Mouse (Mus musculus) heart, postnatal 0 days (tissue): ENCODE results near the gene Ccdc114. TPM values are rescaled to one million over a fixed set of nuclear protein-coding genes. Genes with fewer than 3 reads are reported as not detected.

Source experiments
- ATAC-seq: fragments of 200-750 bp; cut with Nextera tagmentation; 2 replicates; pipeline ENCODE4 v1.8.0; 2017; ENCODE audit warnings: low read depth, moderate number of reproducible peaks, moderate library complexity; ENCODE audit not compliant: insufficient read depth
- DNase-seq: peaks from one replicate; pipeline ENCODE4 v3.0.0-alpha.2; 2016; ENCODE audit warnings: low spot score
- H3K27ac ChIP-seq: fragments of 300-500 bp; sonication (generic); 2 replicates; pipeline ENCODE4 v1.5.1; 2014; ENCODE audit warnings: low read depth, mild to moderate bottlenecking
- H3K27me3 ChIP-seq: fragments of 300-500 bp; sonication (generic); 2 replicates; pipeline ENCODE4 v1.6.1; 2014; ENCODE audit warnings: low read length, mixed read lengths; ENCODE audit not compliant: control insufficient read depth, insufficient read depth
- H3K36me3 ChIP-seq: fragments of 300-500 bp; sonication (generic); replicated peaks from 2 replicates; pipeline ENCODE4 v1.6.1; 2014; ENCODE audit warnings: low read length, mixed read lengths; ENCODE audit not compliant: control insufficient read depth, insufficient read depth
- H3K4me1 ChIP-seq: fragments of 300-500 bp; sonication (generic); 2 replicates; pipeline ENCODE4 v1.6.1; 2014; ENCODE audit warnings: antibody characterized with exemption; ENCODE audit not compliant: control insufficient read depth, insufficient read depth
- H3K4me2 ChIP-seq: fragments of 300-500 bp; sonication (generic); 2 replicates; pipeline ENCODE4 v1.6.1; 2014; ENCODE audit warnings: low read depth, mild to moderate bottlenecking, low read length, moderate library complexity
- H3K4me3 ChIP-seq: fragments of 300-500 bp; sonication (generic); 2 replicates; pipeline ENCODE4 v1.5.1; 2014; ENCODE audit warnings: low read depth, low read length
- H3K9ac ChIP-seq: fragments of 300-500 bp; sonication (generic); replicated peaks from 2 replicates; pipeline ENCODE4 v1.6.1; 2014; ENCODE audit warnings: low read depth, low read length, mixed read lengths
- H3K9me3 ChIP-seq: fragments of 300-500 bp; sonication (generic); replicated peaks from 2 replicates; pipeline ENCODE4 v1.6.1; 2016; ENCODE audit warnings: low read length; ENCODE audit not compliant: control insufficient read depth
- CTCF ChIP-seq: IDR thresholded peaks from 2 replicates; pipeline ENCODE4 v1.5.1; 2016; ENCODE audit warnings: antibody characterized with exemption, control low read depth, low read depth
- EP300 ChIP-seq: IDR thresholded peaks from 2 replicates; pipeline ENCODE4 v1.6.1; 2016; ENCODE audit warnings: antibody characterized with exemption, low read depth
- WGBS: fragments of 180-500 bp; shearing (Covaris S2); extraction: QIAGEN DNeasy Blood & Tissue Kit; methylation state at CpG from one replicate; pipeline ENCODE4 v1.1.7; 2014; 5-methylcytosine and 5-hydroxymethylcytosine counted together
- polyA plus RNA-seq: library from polyadenylated mRNA; unstranded; fragments of >200 nt; fragmentation: Nextera tagmentation; extraction: Ambion mirVana; gene quantifications from 2 replicates; pipeline ENCODE4 v1.2.1, GENCODE M21; 2015
- total RNA-seq: library from RNA; depleted of rRNA; stranded (reverse); fragments of >200 nt; gene quantifications from 2 replicates; pipeline ENCODE4 v1.2.3, GENCODE M21; 2014; ENCODE audit warnings: low replicate concordance

The Ccdc114 gene
- total and polyA plus RNA-seq, 2 experiments from 2014 or later: 1.7 to 2.9 TPM

DNA sequence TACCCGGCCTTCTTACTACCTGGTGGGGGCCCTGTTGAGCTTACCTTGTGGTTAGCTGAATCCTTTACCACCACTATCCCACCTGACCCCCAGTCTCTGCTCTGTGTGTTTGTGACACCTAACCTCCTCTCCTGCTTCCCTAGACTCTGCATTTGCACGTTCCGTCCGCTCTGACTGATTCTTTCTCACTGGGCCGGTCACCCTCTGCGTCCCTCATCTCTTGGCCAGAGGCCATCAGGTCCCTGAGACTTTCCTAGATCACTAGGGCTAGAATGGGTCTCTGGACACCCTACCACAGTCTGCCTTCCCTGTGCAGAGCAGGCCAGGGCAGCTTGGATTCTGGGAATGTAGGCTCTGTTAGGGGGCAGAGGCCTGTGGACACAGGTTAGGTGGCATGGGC is 9.8 kb upstream of the Ccdc114 start:
- no peak overlapping the region for H3K27ac ChIP-seq
- H3K27me3 ChIP-seq: no peaks in the 10 kb centered on the region
- no peak overlapping the region for H3K4me2 ChIP-seq
- peaks cover 6% of the 10 kb centered on the region; the same call in 1 of the 2 replicates for H3K4me1 ChIP-seq
- DNase-seq (no peak), ATAC-seq (no peak)
- H3K36me3 ChIP-seq: peaks cover 17% of the 10 kb centered on the region
- TF ChIP-seq CTCF: no peak
- TF ChIP-seq EP300: no peak
- WGBS: 85% methylated on average over 6 of the region's 6 CpGs
- no peaks in the 10 kb centered on the region for H3K9me3 ChIP-seq
- H3K9ac ChIP-seq: no peak overlapping the region
- no peak overlapping the region for H3K4me3 ChIP-seq

DNA sequence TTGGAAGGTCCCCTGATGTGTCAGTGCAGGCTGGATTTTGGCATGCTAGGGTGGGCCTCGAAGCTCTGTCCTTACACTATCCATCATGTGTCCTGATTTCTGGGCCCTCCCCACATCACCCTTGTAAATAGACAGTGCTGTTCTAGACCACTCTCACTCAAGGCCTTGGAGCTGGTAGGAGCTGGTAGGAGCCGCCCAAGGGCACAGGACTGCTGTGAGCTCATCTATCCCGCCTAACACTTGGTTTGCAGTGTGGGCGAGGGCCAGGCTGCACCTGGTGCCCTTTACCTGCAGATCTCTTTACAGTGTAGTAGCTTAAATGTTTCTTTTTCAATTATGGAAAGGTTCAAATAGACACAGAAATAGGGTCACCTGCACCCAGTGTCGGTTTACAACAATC is 8.9 kb upstream of the Ccdc114 start:
- H3K36me3 ChIP-seq: peaks cover 9% of the 10 kb centered on the region
- DNase-seq (no peak), ATAC-seq (no peak)
- H3K9ac ChIP-seq: no peak overlapping the region
- H3K4me2 ChIP-seq: no peak overlapping the region
- peaks cover 6% of the 10 kb centered on the region; the same call in 1 of the 2 replicates for H3K4me1 ChIP-seq
- no peak overlapping the region for H3K27ac ChIP-seq
- WGBS: 88% methylated on average over 5 of the region's 5 CpGs
- TF ChIP-seq EP300 (no peak), CTCF (no peak)
- no peaks in the 10 kb centered on the region for H3K27me3 ChIP-seq
- H3K9me3 ChIP-seq: no peaks in the 10 kb centered on the region
- H3K4me3 ChIP-seq: no peak overlapping the region

DNA sequence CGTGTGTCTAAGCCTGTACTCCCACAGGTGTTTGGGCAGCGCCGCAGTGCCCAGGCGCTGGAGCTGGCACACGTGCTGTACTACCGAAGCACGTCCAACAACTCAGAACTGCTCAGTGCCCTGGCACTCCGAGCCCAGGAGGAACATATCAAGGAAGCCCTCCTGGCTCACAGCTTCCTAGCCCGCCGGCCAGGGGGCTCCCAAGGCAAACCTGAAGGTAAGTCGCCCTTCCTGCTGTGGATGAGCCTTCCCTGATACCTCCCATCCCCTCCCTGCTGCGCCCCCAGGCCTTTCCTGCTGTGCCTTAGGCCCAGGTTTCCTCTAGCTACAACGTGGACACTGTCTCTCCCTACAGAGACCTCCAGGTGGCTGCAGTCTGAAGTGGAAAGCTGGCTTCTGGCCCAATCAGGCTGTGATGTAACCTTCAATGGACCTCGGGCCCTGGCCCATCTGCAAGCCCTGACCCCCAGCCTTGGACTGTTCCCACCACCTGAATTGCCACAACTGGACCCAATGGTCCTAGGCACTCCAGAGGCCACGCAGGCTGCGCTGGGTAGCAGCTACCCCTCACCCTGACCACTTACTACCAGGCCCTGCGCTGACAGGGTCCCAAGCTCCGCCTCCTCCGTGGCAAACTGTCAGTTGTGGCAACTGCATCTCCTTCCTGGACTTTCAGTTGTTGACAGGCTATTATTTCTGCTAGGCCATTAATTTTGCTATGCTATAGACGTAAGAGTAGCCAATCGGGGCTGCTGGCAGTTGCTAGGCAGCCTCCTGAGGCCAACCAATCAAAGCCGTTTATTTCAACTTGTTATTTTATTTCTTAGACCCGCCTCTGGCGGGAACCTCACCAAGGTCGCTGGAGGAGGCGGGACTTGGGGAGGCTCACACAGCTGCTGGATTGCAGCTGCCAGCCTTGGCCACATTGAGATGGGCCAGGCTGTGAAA is 7.5 kb upstream of the Ccdc114 start:
- Histone ChIP-seq H3K27ac (peak overlapping the region; percentile 33; the same call in 1 of the 2 replicates), H3K9ac (no peak overlapping the region; the same call in 1 of the 2 replicates), H3K4me3 (peak overlapping the region; percentile 19), H3K4me2 (peak overlapping the region; percentile 48), H3K9me3 (no peaks in the 10 kb centered on the region), H3K27me3 (no peaks in the 10 kb centered on the region), H3K36me3 (peaks cover 7% of the 10 kb centered on the region; the same call in 1 of the 2 replicates), H3K4me1 (peaks cover 6% of the 10 kb centered on the region; the same call in 1 of the 2 replicates)
- DNase-seq: peak; percentile 90
- peak; percentile 79 for ATAC-seq
- 44% methylated on average over 26 of the region's 26 CpGs for WGBS
- TF ChIP-seq CTCF (no peak), EP300 (no peak)

DNA sequence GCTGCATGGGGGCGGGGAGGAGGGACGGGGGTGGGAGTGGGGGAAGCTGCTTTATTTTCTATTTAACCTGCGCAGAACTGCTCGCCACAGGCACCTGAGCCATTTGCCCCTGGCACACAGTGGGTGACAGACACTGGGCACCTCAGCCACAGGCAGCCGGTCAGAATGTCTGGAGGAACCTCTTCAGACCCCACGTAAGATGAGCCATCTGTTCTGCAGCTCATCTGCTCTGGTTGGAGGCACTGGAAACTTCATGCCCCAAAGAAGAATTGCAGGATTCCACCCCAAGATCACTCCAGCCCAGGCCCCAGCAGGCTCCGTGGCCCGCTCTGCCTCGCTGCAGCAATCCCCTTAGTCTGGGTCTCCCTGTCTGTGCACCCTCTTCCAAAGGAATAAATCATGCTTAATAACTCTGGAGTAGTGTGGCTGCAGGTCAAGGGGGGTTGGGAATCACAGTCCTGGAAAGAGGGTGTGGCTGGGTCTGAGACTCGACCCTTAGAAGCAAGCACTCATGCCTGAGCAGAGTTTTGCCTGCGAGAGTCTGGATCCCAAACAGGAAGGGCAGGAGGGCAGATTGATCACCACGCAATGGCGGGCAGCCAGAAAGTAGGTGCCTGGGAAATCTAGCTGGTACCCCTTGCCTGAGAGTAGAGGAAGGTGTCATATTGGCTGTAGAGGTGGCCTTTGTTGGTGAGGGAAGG is 6.7 kb upstream of the Ccdc114 start:
- H3K9me3 ChIP-seq: no peaks in the 10 kb centered on the region
- H3K4me3 ChIP-seq: peak overlapping the region; percentile 19; the same call in 1 of the 2 replicates
- H3K4me2 ChIP-seq: peak overlapping the region; percentile 48
- H3K4me1 ChIP-seq: peaks cover 6% of the 10 kb centered on the region; the same call in 1 of the 2 replicates
- ATAC-seq (no peak), DNase-seq (no peak)
- peak overlapping the region; percentile 46; the same call in 1 of the 2 replicates for H3K27ac ChIP-seq
- no peak for TF ChIP-seq EP300
- no peak for TF ChIP-seq CTCF
- 32% methylated on average over 13 of the region's 13 CpGs for WGBS
- peaks cover 7% of the 10 kb centered on the region; the same call in 1 of the 2 replicates for H3K36me3 ChIP-seq
- no peaks in the 10 kb centered on the region for H3K27me3 ChIP-seq
- H3K9ac ChIP-seq: 0 out of 2 replicates have a peak overlapping the region, but pooled peaks have one; percentile 17

DNA sequence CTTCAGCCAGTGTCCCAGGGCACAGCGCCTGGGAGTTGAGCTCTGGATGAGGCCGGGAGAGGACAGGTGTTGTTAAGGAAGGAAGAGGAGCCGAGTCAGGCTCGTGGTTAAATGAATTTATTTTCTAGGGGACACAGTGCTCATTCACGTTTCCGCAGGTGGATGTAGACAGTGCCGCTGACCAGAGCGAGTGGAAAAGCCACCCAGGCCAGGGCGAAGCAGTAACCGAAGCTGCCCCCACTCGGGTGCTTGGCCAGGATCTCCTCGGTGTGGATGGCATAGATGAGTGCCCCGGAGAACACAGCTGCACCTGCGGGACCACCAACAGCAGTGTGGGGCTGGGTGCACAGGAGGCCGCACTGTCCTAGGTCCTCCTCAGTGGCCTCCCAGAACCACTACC is 5.9 kb upstream of the Ccdc114 start:
- H3K27ac ChIP-seq: no peak overlapping the region
- no peak overlapping the region for H3K4me2 ChIP-seq
- H3K36me3 ChIP-seq: peaks cover 7% of the 10 kb centered on the region; the same call in 1 of the 2 replicates
- 85% methylated on average over 15 of the region's 15 CpGs for WGBS
- H3K4me3 ChIP-seq: no peak overlapping the region
- peaks cover 6% of the 10 kb centered on the region; the same call in 1 of the 2 replicates for H3K4me1 ChIP-seq
- H3K27me3 ChIP-seq: no peaks in the 10 kb centered on the region
- H3K9me3 ChIP-seq: no peaks in the 10 kb centered on the region
- no peak for TF ChIP-seq EP300
- ATAC-seq (no peak), DNase-seq (no peak)
- no peak overlapping the region for H3K9ac ChIP-seq
